Mouse (Mus musculus): ENCODE measurements around the gene Wdr47. TPM values are rescaled to one million over a fixed set of nuclear protein-coding genes. Genes with fewer than 3 reads are reported as not detected.

Gene Wdr47
- total and polyA plus RNA-seq, 3 experiments = 2.5 to 3.8 TPM; not detected in 1

DNA sequence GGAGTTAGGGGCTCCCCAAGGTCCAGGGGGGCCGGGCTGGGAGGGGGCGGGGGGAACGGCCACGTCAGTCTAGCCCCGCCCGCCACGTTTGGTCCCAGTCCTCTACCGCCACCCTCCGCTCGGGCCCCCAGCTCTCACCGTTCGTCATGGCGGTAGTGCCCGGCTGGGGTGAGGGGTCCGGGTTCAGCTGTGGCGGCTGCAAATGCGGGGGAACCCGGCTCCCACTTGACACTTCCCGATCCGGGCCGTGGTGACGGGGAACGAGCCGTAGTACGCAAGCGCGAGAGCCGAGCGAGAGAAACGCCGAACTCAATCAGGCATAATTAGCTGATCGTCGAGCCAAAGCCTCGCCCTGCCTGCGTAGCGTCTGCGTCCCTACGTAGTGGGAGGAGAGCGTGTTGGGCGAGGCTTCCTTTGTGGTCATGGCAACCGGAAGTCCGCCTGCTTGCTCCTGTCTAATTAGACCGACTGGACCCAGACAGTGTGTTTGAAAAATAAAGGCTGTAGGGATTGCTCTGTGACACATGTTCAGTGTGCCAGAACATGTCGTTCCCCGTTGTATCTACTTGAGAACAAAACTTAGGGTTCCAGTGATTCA, 28.8 kb upstream of the Wdr47 start, which contains the start of gene Tmem167b (continued):
- no peak for TF ChIP-seq MEF2A (IDR thresholded peaks at IDR 0.05; ENCODE audit: extremely low read depth, insufficient replicate concordance, low read depth, low read length, poor library complexity, severe bottlenecking)
- peak; percentile 92 for TF ChIP-seq TBP (IDR thresholded peaks at IDR 0.05; ENCODE audit: low read depth, low read length)
- TF ChIP-seq SIN3A (IDR thresholded peaks at IDR 0.05; ENCODE audit: low read length) = peak; percentile 99
- peak; percentile 61; the same call in 1 of the 2 replicates for TF ChIP-seq ZMIZ1 (IDR thresholded peaks at IDR 0.05; ENCODE audit: low read depth, low read length)
- TF ChIP-seq NRF1 (IDR thresholded peaks at IDR 0.05; ENCODE audit: insufficient read depth, low read depth, low read length, poor library complexity, severe bottlenecking) = peak; percentile 82
- no peak for TF ChIP-seq ZKSCAN1 (IDR thresholded peaks at IDR 0.05; ENCODE audit: low read depth, low read length)
- no peak for TF ChIP-seq JUND (IDR thresholded peaks at IDR 0.05; ENCODE audit: low read depth, low read length)
- no peak for TF ChIP-seq E2F4 (IDR thresholded peaks at IDR 0.05; ENCODE audit: borderline replicate concordance, low read depth, low read length)
- peak; percentile 93; the same call in 1 of the 2 replicates for TF ChIP-seq MXI1 (IDR thresholded peaks at IDR 0.05; ENCODE audit: low read depth, low read length)
- no peak for TF ChIP-seq RAD21 (IDR thresholded peaks at IDR 0.05; ENCODE audit: low read depth, low read length)
- 0 out of 6 replicates have a peak, but pooled peaks of 1 of the 3 experiments have one; percentile 2 for TF ChIP-seq CTCF (IDR thresholded peaks at IDR 0.05 in 2 of 3, conservative IDR thresholded peaks at IDR 0.05 in 1 of 3; ENCODE audit: control insufficient read depth in 1 of 3, insufficient read depth in 1 of 3, low read depth in 2 of 3, low read length in 3 of 3, poor library complexity in 1 of 3, severe bottlenecking in 1 of 3)
- peak; percentile 64; the same call in 1 of the 2 replicates for TF ChIP-seq ETS1 (IDR thresholded peaks at IDR 0.05; ENCODE audit: low read depth, low read length)
- TF ChIP-seq NELFE (IDR thresholded peaks at IDR 0.05; ENCODE audit: low read depth, low read length) = peak; percentile 69
- no peak; the same call in 1 of the 2 replicates for TF ChIP-seq KAT2A (conservative IDR thresholded peaks at IDR 0.05; ENCODE audit: low read depth, low read length)
- peak; percentile 97 for TF ChIP-seq MYC (IDR thresholded peaks at IDR 0.05; ENCODE audit: low read depth, low read length)
- no peak for TF ChIP-seq CHD2 (IDR thresholded peaks at IDR 0.05; ENCODE audit: low read length)
- TF ChIP-seq USF1 (IDR thresholded peaks at IDR 0.05; ENCODE audit: low read depth, low read length) = no peak

- H3K36me3 ChIP-seq (ENCODE audit: control insufficient read depth in 1 of 2, insufficient read depth in 2 of 2, low read length in 2 of 2) = peaks cover 0 to 9% of the 10 kb centered on the region in 2 experiments; a peak in 2 of 4 replicates
- peak; percentile 83 for TF ChIP-seq MYC (IDR thresholded peaks at IDR 0.05; ENCODE audit: low read depth, low read length)
- peak; percentile 21; the same call in 1 of the 2 replicates for TF ChIP-seq NELFE (IDR thresholded peaks at IDR 0.05; ENCODE audit: low read depth, low read length)
- TF ChIP-seq MXI1 (IDR thresholded peaks at IDR 0.05; ENCODE audit: low read depth, low read length) = peak; percentile 92
- TF ChIP-seq CHD1 (IDR thresholded peaks at IDR 0.05; ENCODE audit: low read depth, low read length) = peak; percentile 10; the same call in 1 of the 2 replicates
- no peak for TF ChIP-seq HCFC1 (IDR thresholded peaks at IDR 0.05; ENCODE audit: low read depth, low read length)
- peak; percentile 2; the same call in 1 of the 2 replicates for TF ChIP-seq TBP (IDR thresholded peaks at IDR 0.05; ENCODE audit: low read depth, low read length)
- peak in 2 of 3 experiments; percentile 32 to 53; a peak in 4 of 6 replicates for TF ChIP-seq CTCF (IDR thresholded peaks at IDR 0.05 in 2 of 3, conservative IDR thresholded peaks at IDR 0.05 in 1 of 3; ENCODE audit: control insufficient read depth in 1 of 3, insufficient read depth in 1 of 3, low read depth in 2 of 3, low read length in 3 of 3, poor library complexity in 1 of 3, severe bottlenecking in 1 of 3)
- TF ChIP-seq NRF1 (IDR thresholded peaks at IDR 0.05; ENCODE audit: insufficient read depth, low read depth, low read length, poor library complexity, severe bottlenecking) = no peak
- TF ChIP-seq BHLHE40 (IDR thresholded peaks at IDR 0.05; ENCODE audit: borderline replicate concordance, low read depth, low read length) = peak; percentile 65; the same call in 1 of the 2 replicates
- TF ChIP-seq POLR2A (IDR thresholded peaks at IDR 0.05; ENCODE audit: control insufficient read depth in 1 of 2, insufficient read depth in 1 of 2, low read depth in 1 of 2, low read length in 2 of 2, poor library complexity in 1 of 2) = peak in 1 of 2 experiments; percentile 10; a peak in 1 of 4 replicates
- no peaks in the 10 kb centered on the region for H3K27me3 ChIP-seq (ENCODE audit: control insufficient read depth in 1 of 2, insufficient read depth in 2 of 2, low read length in 2 of 2)
- peak overlapping the region; percentile 93 for H3K27ac ChIP-seq (ENCODE audit: control insufficient read depth, low read depth, low read length)
- peaks cover 6% of the 10 kb centered on the region for H3K79me2 ChIP-seq (ENCODE audit: control insufficient read depth, insufficient read depth, low read length, poor library complexity)
- H3K4me3 ChIP-seq (ENCODE audit: control insufficient read depth in 1 of 2, insufficient read depth in 1 of 2, low read depth in 2 of 2, low read length in 2 of 2) = peak overlapping the region; percentile 69 to 93
- DNase-seq (ENCODE audit: low read depth, low spot score) = no peak
- H3K9ac ChIP-seq (ENCODE audit: control insufficient read depth, low read depth, low read length, poor library complexity, severe bottlenecking) = peak overlapping the region; percentile 79
- H3K9me3 ChIP-seq (replicated peaks; ENCODE audit: insufficient read depth, low read length) = no peaks in the 10 kb centered on the region
- H3K4me1 ChIP-seq (ENCODE audit: control insufficient read depth in 1 of 2, insufficient read depth in 2 of 2, low read length in 2 of 2) = peaks cover 4% of the 10 kb centered on the region in 2 experiments; a peak in 2 of 4 replicates
These were observed 28.3 kb upstream of the Wdr47 start for GRCm38 (mm10) chr3:108562777-108563271.

Measured in MEL (cell line).